Mouse (Mus musculus) midbrain, embryonic 10.5 days (tissue): ENCODE measurements around the gene Stim2. TPM values are rescaled to one million over a fixed set of nuclear protein-coding genes. Genes with fewer than 3 reads are reported as not detected.

Experiments used
- DNase-seq: peaks from one replicate; pipeline ENCODE4 v3.0.0-alpha.2; 2017; ENCODE audit warnings: low spot score
- H3K27ac ChIP-seq: fragments of 300-500 bp; sonication (generic); replicated peaks from 2 replicates; pipeline ENCODE4 v1.5.1; 2016; ENCODE audit warnings: mild to moderate bottlenecking
- H3K27me3 ChIP-seq: fragments of 300-500 bp; sonication (generic); 2 replicates; pipeline ENCODE4 v1.6.1; 2016; ENCODE audit warnings: low read depth, mild to moderate bottlenecking; ENCODE audit not compliant: poor library complexity, severe bottlenecking
- H3K36me3 ChIP-seq: fragments of 300-500 bp; sonication (generic); 2 replicates; pipeline ENCODE4 v1.6.1; 2016; ENCODE audit warnings: mild to moderate bottlenecking, moderate library complexity
- H3K4me1 ChIP-seq: fragments of 300-500 bp; sonication (generic); 2 replicates; pipeline ENCODE4 v1.6.1; 2016
- H3K4me3 ChIP-seq: fragments of 300-500 bp; sonication (generic); 2 replicates; pipeline ENCODE4 v1.5.1; 2016; ENCODE audit warnings: mild to moderate bottlenecking, moderate library complexity
- H3K9me3 ChIP-seq: fragments of 300-500 bp; sonication (generic); replicated peaks from 2 replicates; pipeline ENCODE4 v1.6.1; 2016; ENCODE audit warnings: mild to moderate bottlenecking
- WGBS: fragments of 180-500 bp; shearing (Covaris S2); methylation state at CpG from one replicate; pipeline ENCODE4 v1.1.7; 2016; 5-methylcytosine and 5-hydroxymethylcytosine counted together
- polyA plus RNA-seq: library from polyadenylated mRNA; unstranded; fragments of >200 nt; fragmentation: Nextera tagmentation; extraction: Ambion mirVana; gene quantifications from 2 replicates; pipeline ENCODE4 v1.2.1, GENCODE M21; 2016

The Stim2 gene
- polyA plus RNA-seq, 1 experiment from 2014 or later, result 12.5 TPM

DNA sequence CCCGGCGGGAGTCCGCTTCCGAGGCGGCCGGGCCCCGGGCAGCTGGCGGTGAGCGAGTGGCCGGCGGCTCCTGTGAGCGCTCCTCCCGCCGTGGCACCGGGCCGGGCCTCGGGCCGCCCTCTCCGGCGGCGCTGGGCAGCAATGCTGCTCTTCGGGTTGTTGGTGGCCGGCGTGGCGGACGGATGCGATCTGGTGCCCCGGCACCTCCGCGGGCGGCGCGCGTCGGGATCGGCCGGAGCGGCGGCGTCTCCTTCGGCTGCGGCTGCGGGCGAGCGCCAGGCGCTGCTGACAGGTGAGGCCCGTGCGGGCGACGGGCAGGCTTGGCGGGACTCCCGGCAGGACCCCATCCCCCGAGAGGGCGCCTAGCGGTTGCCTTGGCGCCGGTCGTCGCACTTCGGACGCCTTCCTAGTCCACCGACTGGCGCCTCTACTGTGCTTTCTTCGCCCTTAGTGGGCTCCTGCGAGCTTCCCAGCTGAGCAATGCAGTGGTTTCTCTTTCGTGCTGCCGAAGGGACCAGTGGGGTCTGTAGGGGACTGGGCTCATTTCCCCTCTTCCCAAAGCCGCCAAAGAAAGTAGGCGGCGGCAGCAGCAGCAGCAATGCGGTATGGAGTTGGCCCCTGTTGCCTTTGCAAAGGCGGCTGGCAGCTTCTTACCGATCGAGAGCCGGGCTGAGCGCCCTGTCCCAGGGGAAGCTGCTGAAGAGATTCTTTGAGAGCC is 603 bp downstream of the Stim2 start:
- Histone ChIP-seq H3K4me3 (peak overlapping the region; percentile 90), H3K9me3 (no peaks in the 10 kb centered on the region), H3K27ac (peak overlapping the region; percentile 95), H3K4me1 (peaks cover 37% of the 10 kb centered on the region), H3K36me3 (no peaks in the 10 kb centered on the region), H3K27me3 (peaks cover 21% of the 10 kb centered on the region)
- DNase-seq, result peak; percentile 76
- under 1% methylated on average over 76 of the region's 76 CpGs for WGBS

GRCm38 (mm10) chr5:53999461-53999770 is 1.1 kb downstream of the Stim2 start:
- no peak for DNase-seq
- H3K27me3 ChIP-seq, result peaks cover 17% of the 10 kb centered on the region
- peak overlapping the region; percentile 95 for H3K27ac ChIP-seq
- peaks cover 37% of the 10 kb centered on the region for H3K4me1 ChIP-seq
- H3K9me3 ChIP-seq, result no peaks in the 10 kb centered on the region
- H3K4me3 ChIP-seq, result peak overlapping the region; percentile 90
- no peaks in the 10 kb centered on the region for H3K36me3 ChIP-seq
- 3% methylated on average over 6 of the region's 6 CpGs for WGBS

DNA sequence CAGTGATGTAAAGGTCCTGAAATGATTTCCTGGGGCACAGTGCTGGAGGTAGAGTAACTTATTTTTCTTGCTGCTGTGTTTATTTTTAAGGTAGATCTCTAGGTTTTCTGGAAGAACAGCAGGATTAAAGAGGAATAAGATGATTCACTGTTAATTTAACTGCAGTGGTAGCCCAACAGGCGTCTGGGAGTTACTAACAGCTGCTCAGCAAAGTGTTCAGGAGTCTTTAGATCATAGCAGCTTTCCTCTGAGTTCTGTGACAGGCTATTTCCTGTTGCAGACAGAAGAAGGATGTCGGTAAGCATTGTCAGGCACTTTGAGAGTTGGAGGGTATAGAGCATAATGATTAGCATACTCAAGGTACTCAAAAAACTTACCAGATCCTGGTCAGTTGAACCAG is 1.5 kb downstream of the Stim2 start:
- Histone ChIP-seq H3K27ac (no peak overlapping the region), H3K4me3 (peak overlapping the region; percentile 90), H3K9me3 (no peaks in the 10 kb centered on the region), H3K36me3 (no peaks in the 10 kb centered on the region), H3K4me1 (peaks cover 34% of the 10 kb centered on the region), H3K27me3 (peaks cover 13% of the 10 kb centered on the region)
- 10% methylated on average over 2 of the region's 2 CpGs for WGBS
- no peak for DNase-seq

- H3K4me1 ChIP-seq, result peaks cover 36% of the 10 kb centered on the region
- H3K27ac ChIP-seq, result no peak overlapping the region
- DNase-seq, result no peak
- no peak overlapping the region for H3K4me3 ChIP-seq
- H3K36me3 ChIP-seq, result no peaks in the 10 kb centered on the region
- H3K27me3 ChIP-seq, result peaks cover 10% of the 10 kb centered on the region; the same call in 1 of the 2 replicates
- no peaks in the 10 kb centered on the region for H3K9me3 ChIP-seq
- WGBS, result 85% methylated on average over 5 of the region's 5 CpGs
Measured at GRCm38 (mm10) chr5:54001021-54001420, 2.7 kb downstream of the Stim2 start.

- Histone ChIP-seq H3K4me1 (peaks cover 20% of the 10 kb centered on the region), H3K27me3 (no peaks in the 10 kb centered on the region), H3K9me3 (no peaks in the 10 kb centered on the region), H3K4me3 (no peak overlapping the region), H3K27ac (no peak overlapping the region), H3K36me3 (no peaks in the 10 kb centered on the region)
- WGBS, result 75% methylated on average over 2 of the region's 2 CpGs
- no peak for DNase-seq
Measured at GRCm38 (mm10) chr5:54005111-54005864, 7.0 kb downstream of the Stim2 start.

GRCm38 (mm10) chr5:54005865-54006225 is 7.5 kb downstream of the Stim2 start:
- Histone ChIP-seq H3K4me3 (no peak overlapping the region), H3K27me3 (no peaks in the 10 kb centered on the region), H3K27ac (no peak overlapping the region; the same call in 1 of the 2 replicates), H3K4me1 (peaks cover 15% of the 10 kb centered on the region), H3K36me3 (no peaks in the 10 kb centered on the region), H3K9me3 (no peaks in the 10 kb centered on the region)
- 43% methylated on average over 6 of the region's 6 CpGs for WGBS
- DNase-seq, result no peak

DNA sequence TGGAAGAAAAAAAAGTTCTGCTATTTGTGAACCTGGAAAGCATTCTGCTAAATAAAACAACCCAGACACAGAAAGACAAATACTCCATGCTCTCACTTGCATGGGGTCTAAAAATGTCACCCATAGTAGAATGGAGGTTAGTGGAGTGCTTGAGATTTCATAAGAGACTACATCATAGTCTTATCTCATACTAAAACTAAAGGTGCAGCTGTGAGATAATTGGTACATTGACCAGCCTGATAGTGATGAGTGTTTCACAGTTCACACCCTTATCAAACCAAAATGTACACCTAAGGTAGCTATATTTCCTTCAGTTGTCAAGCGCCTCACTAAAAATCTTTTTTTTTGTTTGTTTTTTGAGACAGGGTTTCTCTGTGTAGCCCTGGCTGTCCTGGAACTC is 8.5 kb downstream of the Stim2 start:
- Histone ChIP-seq H3K36me3 (no peaks in the 10 kb centered on the region), H3K27ac (no peak overlapping the region), H3K4me1 (peaks cover 12% of the 10 kb centered on the region), H3K4me3 (no peak overlapping the region), H3K9me3 (no peaks in the 10 kb centered on the region), H3K27me3 (no peaks in the 10 kb centered on the region)
- no peak for DNase-seq
- WGBS, result 97% methylated on average over 1 of the region's 1 CpGs

DNA sequence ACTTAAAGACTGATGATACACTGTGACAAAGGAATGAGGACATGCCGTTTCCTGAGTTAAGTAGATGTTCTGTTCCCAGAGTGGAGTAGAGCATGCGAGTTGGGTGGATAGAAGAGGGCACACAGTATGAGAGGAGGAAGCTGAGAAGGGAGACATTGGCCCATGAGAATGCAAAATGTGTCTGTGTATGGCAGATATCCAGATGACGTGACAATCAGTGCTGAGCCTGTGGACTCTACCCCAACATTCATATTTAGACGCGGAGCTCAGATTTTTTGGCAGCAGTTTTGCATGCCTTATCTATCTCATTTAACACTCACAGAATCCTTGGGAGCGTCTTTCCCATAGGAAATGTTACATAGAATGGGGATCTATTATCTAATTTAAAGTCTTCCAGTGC is 9.3 kb downstream of the Stim2 start:
- Histone ChIP-seq H3K36me3 (no peaks in the 10 kb centered on the region), H3K27ac (no peak overlapping the region), H3K27me3 (no peaks in the 10 kb centered on the region), H3K4me3 (no peak overlapping the region), H3K4me1 (peaks cover 12% of the 10 kb centered on the region), H3K9me3 (no peaks in the 10 kb centered on the region)
- WGBS, result 92% methylated on average over 6 of the region's 6 CpGs
- DNase-seq, result no peak

GRCm38 (mm10) chr5:54013271-54013670 is 15.0 kb downstream of the Stim2 start:
- 84% methylated on average over 1 of the region's 1 CpGs for WGBS
- H3K27me3 ChIP-seq, result no peaks in the 10 kb centered on the region
- 0 out of 2 replicates have a peak, but pooled peaks cover 4% of the 10 kb centered on the region for H3K4me1 ChIP-seq
- H3K27ac ChIP-seq, result no peak overlapping the region
- H3K4me3 ChIP-seq, result no peak overlapping the region
- H3K36me3 ChIP-seq, result no peaks in the 10 kb centered on the region
- no peaks in the 10 kb centered on the region for H3K9me3 ChIP-seq
- no peak for DNase-seq

DNA sequence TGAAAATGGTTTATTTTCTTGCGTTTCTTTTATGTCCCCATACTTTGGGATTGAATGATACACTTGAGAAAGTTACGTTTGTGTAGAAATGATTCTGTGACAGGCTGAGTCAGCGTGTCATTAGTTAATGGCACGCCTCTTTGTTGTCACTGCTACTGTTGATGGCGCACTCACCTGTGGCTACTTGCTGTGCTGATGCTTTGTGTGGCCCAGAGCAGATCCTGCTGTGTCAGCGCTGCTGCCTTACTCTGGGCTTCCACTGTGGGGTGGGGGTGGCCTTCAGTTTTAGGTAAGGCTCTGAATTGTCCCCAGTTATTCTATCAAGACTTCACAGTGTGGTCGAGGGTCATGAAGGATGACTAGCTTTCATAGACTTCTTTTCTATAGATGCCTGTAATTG is 18.8 kb downstream of the Stim2 start:
- Histone ChIP-seq H3K9me3 (no peaks in the 10 kb centered on the region), H3K27me3 (no peaks in the 10 kb centered on the region), H3K4me3 (no peak overlapping the region), H3K36me3 (no peaks in the 10 kb centered on the region), H3K27ac (no peak overlapping the region), H3K4me1 (peaks cover 7% of the 10 kb centered on the region; the same call in 1 of the 2 replicates)
- WGBS, result 47% methylated on average over 7 of the region's 7 CpGs
- DNase-seq, result no peak

GRCm38 (mm10) chr5:54018856-54019255 is 20.6 kb downstream of the Stim2 start:
- no peak overlapping the region for H3K27ac ChIP-seq
- H3K4me1 ChIP-seq, result peaks cover 7% of the 10 kb centered on the region; the same call in 1 of the 2 replicates
- DNase-seq, result no peak
- no peaks in the 10 kb centered on the region for H3K9me3 ChIP-seq
- 87% methylated on average over 2 of the region's 2 CpGs for WGBS
- no peaks in the 10 kb centered on the region for H3K27me3 ChIP-seq
- no peak overlapping the region for H3K4me3 ChIP-seq
- H3K36me3 ChIP-seq, result no peaks in the 10 kb centered on the region

GRCm38 (mm10) chr5:54019546-54019945 is 21.2 kb downstream of the Stim2 start:
- no peak for DNase-seq

DNA sequence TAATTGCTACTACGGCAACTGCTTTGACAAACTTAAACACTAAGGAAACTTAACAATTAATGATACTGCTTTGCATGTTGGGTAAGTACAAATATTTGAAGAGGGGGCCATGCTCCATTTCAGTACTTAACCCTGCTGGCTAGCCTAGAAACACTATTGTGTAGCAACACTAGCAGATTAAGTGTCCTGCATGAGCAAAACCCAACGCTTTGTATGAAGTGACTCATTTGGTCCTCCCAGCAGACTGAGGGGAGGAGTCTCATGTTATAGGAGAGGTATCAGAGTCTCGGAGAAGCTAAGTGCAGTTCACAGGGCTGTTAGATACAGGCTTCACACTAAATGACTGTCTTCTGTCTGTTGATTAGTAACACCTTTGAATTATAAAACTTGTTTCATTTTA is 26.3 kb downstream of the Stim2 start:
- Histone ChIP-seq H3K9me3 (no peaks in the 10 kb centered on the region), H3K27ac (no peak overlapping the region), H3K4me3 (no peak overlapping the region), H3K36me3 (no peaks in the 10 kb centered on the region), H3K4me1 (peaks cover 8% of the 10 kb centered on the region), H3K27me3 (no peaks in the 10 kb centered on the region)
- DNase-seq, result no peak
- WGBS, result 71% methylated on average over 3 of the region's 3 CpGs

More at GRCm38 (mm10) chr5:54019546-54019945, 21.2 kb downstream of the Stim2 start:
- peaks cover 9% of the 10 kb centered on the region for H3K4me1 ChIP-seq
- no peaks in the 10 kb centered on the region for H3K27me3 ChIP-seq
- no peaks in the 10 kb centered on the region for H3K9me3 ChIP-seq
- H3K4me3 ChIP-seq, result no peak overlapping the region
- no peak overlapping the region for H3K27ac ChIP-seq
- H3K36me3 ChIP-seq, result no peaks in the 10 kb centered on the region
- WGBS, result 74% methylated on average over 4 of the region's 4 CpGs
